Mouse (Mus musculus) embryonic fibroblast, embryonic 13.5 days (primary cell): ENCODE results near the gene Bnc2.

Experiments used
- CTCF ChIP-seq: IDR thresholded peaks from 2 replicates; pipeline ENCODE4 v1.5.1; 2011; ENCODE audit warnings: mild to moderate bottlenecking, control low read depth, low read length, moderate library complexity, borderline replicate concordance; ENCODE audit not compliant: insufficient read depth
- POLR2A ChIP-seq: IDR thresholded peaks from 2 replicates; pipeline ENCODE4 v1.6.1; 2011; ENCODE audit warnings: low read depth, mild to moderate bottlenecking, control low read depth, low read length, moderate library complexity

- TF ChIP-seq CTCF, result no peak
- TF ChIP-seq POLR2A, result no peak
Observed at GRCm38 (mm10) chr4:84661341-84661740, 13.7 kb downstream of the Bnc2 start.
